Mouse (Mus musculus): ENCODE data around the gene Pde4b. TPM values are rescaled to one million over a fixed set of nuclear protein-coding genes. Genes with fewer than 3 reads are reported as not detected.

Gene Pde4b
- polyA plus RNA-seq, 1 experiment = 0.81 TPM

- H3K27me3 ChIP-seq (ENCODE audit: control insufficient read depth, insufficient read depth, low read length, poor library complexity, severe bottlenecking) = no peaks in the 10 kb centered on the region
- H3K4me1 ChIP-seq (ENCODE audit: control insufficient read depth, insufficient read depth, low read length) = no peaks in the 10 kb centered on the region
- no peaks in the 10 kb centered on the region for H3K36me3 ChIP-seq (ENCODE audit: control insufficient read depth, insufficient read depth, low read length, poor library complexity, severe bottlenecking)
- TF ChIP-seq POLR2A (IDR thresholded peaks at IDR 0.05; ENCODE audit: insufficient read depth, low read length) (no peak), EP300 (IDR thresholded peaks at IDR 0.05; ENCODE audit: insufficient read depth, low read depth, low read length) (no peak), CTCF (IDR thresholded peaks at IDR 0.05; ENCODE audit: low read depth, low read length) (no peak)
- no peaks in the 10 kb centered on the region for H3K9me3 ChIP-seq (replicated peaks; ENCODE audit: control insufficient read depth, insufficient read depth, low read length, poor library complexity, severe bottlenecking)
- no peak overlapping the region for H3K9ac ChIP-seq (ENCODE audit: low read depth, poor library complexity, severe bottlenecking)
- H3K4me3 ChIP-seq (ENCODE audit: low read depth, low read length) = no peak overlapping the region
- H3K27ac ChIP-seq (ENCODE audit: insufficient read depth, low read length) = no peak overlapping the region
These were observed 545.9 kb downstream of the Pde4b start for GRCm38 (mm10) chr4:102633241-102633640.

GRCm38 (mm10) chr4:102635258-102635657, 547.9 kb downstream of the Pde4b start:
- no peak overlapping the region for H3K9ac ChIP-seq (ENCODE audit: low read depth, poor library complexity, severe bottlenecking)
- no peaks in the 10 kb centered on the region for H3K36me3 ChIP-seq (ENCODE audit: control insufficient read depth, insufficient read depth, low read length, poor library complexity, severe bottlenecking)
- H3K4me1 ChIP-seq (ENCODE audit: control insufficient read depth, insufficient read depth, low read length) = no peaks in the 10 kb centered on the region
- H3K27ac ChIP-seq (ENCODE audit: insufficient read depth, low read length) = no peak overlapping the region
- H3K9me3 ChIP-seq (replicated peaks; ENCODE audit: control insufficient read depth, insufficient read depth, low read length, poor library complexity, severe bottlenecking) = no peaks in the 10 kb centered on the region
- TF ChIP-seq CTCF (IDR thresholded peaks at IDR 0.05; ENCODE audit: low read depth, low read length) = no peak
- TF ChIP-seq POLR2A (IDR thresholded peaks at IDR 0.05; ENCODE audit: insufficient read depth, low read length) = no peak
- TF ChIP-seq EP300 (IDR thresholded peaks at IDR 0.05; ENCODE audit: insufficient read depth, low read depth, low read length) = no peak
- no peaks in the 10 kb centered on the region for H3K27me3 ChIP-seq (ENCODE audit: control insufficient read depth, insufficient read depth, low read length, poor library complexity, severe bottlenecking)
- H3K4me3 ChIP-seq (ENCODE audit: low read depth, low read length) = no peak overlapping the region

GRCm38 (mm10) chr4:102635944-102636343, 548.6 kb downstream of the Pde4b start:
- no peaks in the 10 kb centered on the region for H3K4me1 ChIP-seq (ENCODE audit: control insufficient read depth, insufficient read depth, low read length)
- H3K27me3 ChIP-seq (ENCODE audit: control insufficient read depth, insufficient read depth, low read length, poor library complexity, severe bottlenecking) = no peaks in the 10 kb centered on the region
- TF ChIP-seq EP300 (IDR thresholded peaks at IDR 0.05; ENCODE audit: insufficient read depth, low read depth, low read length) (no peak), POLR2A (IDR thresholded peaks at IDR 0.05; ENCODE audit: insufficient read depth, low read length) (no peak), CTCF (IDR thresholded peaks at IDR 0.05; ENCODE audit: low read depth, low read length) (no peak)
- H3K9me3 ChIP-seq (replicated peaks; ENCODE audit: control insufficient read depth, insufficient read depth, low read length, poor library complexity, severe bottlenecking) = no peaks in the 10 kb centered on the region
- no peak overlapping the region for H3K4me3 ChIP-seq (ENCODE audit: low read depth, low read length)
- H3K9ac ChIP-seq (ENCODE audit: low read depth, poor library complexity, severe bottlenecking) = no peak overlapping the region
- H3K27ac ChIP-seq (ENCODE audit: insufficient read depth, low read length) = no peak overlapping the region
- H3K36me3 ChIP-seq (ENCODE audit: control insufficient read depth, insufficient read depth, low read length, poor library complexity, severe bottlenecking) = no peaks in the 10 kb centered on the region

- Histone ChIP-seq H3K4me1 (ENCODE audit: control insufficient read depth, insufficient read depth, low read length) (no peaks in the 10 kb centered on the region), H3K4me3 (ENCODE audit: low read depth, low read length) (no peak overlapping the region), H3K9ac (ENCODE audit: low read depth, poor library complexity, severe bottlenecking) (no peak overlapping the region), H3K27me3 (ENCODE audit: control insufficient read depth, insufficient read depth, low read length, poor library complexity, severe bottlenecking) (no peaks in the 10 kb centered on the region), H3K9me3 (replicated peaks; ENCODE audit: control insufficient read depth, insufficient read depth, low read length, poor library complexity, severe bottlenecking) (no peaks in the 10 kb centered on the region), H3K36me3 (ENCODE audit: control insufficient read depth, insufficient read depth, low read length, poor library complexity, severe bottlenecking) (no peaks in the 10 kb centered on the region), H3K27ac (ENCODE audit: insufficient read depth, low read length) (no peak overlapping the region)
- TF ChIP-seq POLR2A (IDR thresholded peaks at IDR 0.05; ENCODE audit: insufficient read depth, low read length) = no peak
- no peak for TF ChIP-seq CTCF (IDR thresholded peaks at IDR 0.05; ENCODE audit: low read depth, low read length)
- no peak for TF ChIP-seq EP300 (IDR thresholded peaks at IDR 0.05; ENCODE audit: insufficient read depth, low read depth, low read length)
These were observed 550.1 kb downstream of the Pde4b start for GRCm38 (mm10) chr4:102637348-102637910.

GRCm38 (mm10) chr4:102640942-102641341, 553.6 kb downstream of the Pde4b start:
- H3K27ac ChIP-seq (ENCODE audit: insufficient read depth, low read length) = no peak overlapping the region

GRCm38 (mm10) chr4:102644062-102644461, 556.7 kb downstream of the Pde4b start:
- Histone ChIP-seq H3K9ac (ENCODE audit: low read depth, poor library complexity, severe bottlenecking) (no peak overlapping the region), H3K27me3 (ENCODE audit: control insufficient read depth, insufficient read depth, low read length, poor library complexity, severe bottlenecking) (no peaks in the 10 kb centered on the region), H3K9me3 (replicated peaks; ENCODE audit: control insufficient read depth, insufficient read depth, low read length, poor library complexity, severe bottlenecking) (no peaks in the 10 kb centered on the region), H3K36me3 (ENCODE audit: control insufficient read depth, insufficient read depth, low read length, poor library complexity, severe bottlenecking) (no peaks in the 10 kb centered on the region), H3K4me3 (ENCODE audit: low read depth, low read length) (no peak overlapping the region), H3K4me1 (ENCODE audit: control insufficient read depth, insufficient read depth, low read length) (no peaks in the 10 kb centered on the region), H3K27ac (ENCODE audit: insufficient read depth, low read length) (no peak overlapping the region)
- no peak for TF ChIP-seq POLR2A (IDR thresholded peaks at IDR 0.05; ENCODE audit: insufficient read depth, low read length)
- TF ChIP-seq CTCF (IDR thresholded peaks at IDR 0.05; ENCODE audit: low read depth, low read length) = no peak
- no peak for TF ChIP-seq EP300 (IDR thresholded peaks at IDR 0.05; ENCODE audit: insufficient read depth, low read depth, low read length)

More at GRCm38 (mm10) chr4:102640942-102641341, 553.6 kb downstream of the Pde4b start:
- Histone ChIP-seq H3K27me3 (ENCODE audit: control insufficient read depth, insufficient read depth, low read length, poor library complexity, severe bottlenecking) (no peaks in the 10 kb centered on the region), H3K36me3 (ENCODE audit: control insufficient read depth, insufficient read depth, low read length, poor library complexity, severe bottlenecking) (no peaks in the 10 kb centered on the region), H3K4me3 (ENCODE audit: low read depth, low read length) (no peak overlapping the region), H3K4me1 (ENCODE audit: control insufficient read depth, insufficient read depth, low read length) (no peaks in the 10 kb centered on the region), H3K9me3 (replicated peaks; ENCODE audit: control insufficient read depth, insufficient read depth, low read length, poor library complexity, severe bottlenecking) (no peaks in the 10 kb centered on the region), H3K9ac (ENCODE audit: low read depth, poor library complexity, severe bottlenecking) (no peak overlapping the region)
- TF ChIP-seq POLR2A (IDR thresholded peaks at IDR 0.05; ENCODE audit: insufficient read depth, low read length) (no peak), CTCF (IDR thresholded peaks at IDR 0.05; ENCODE audit: low read depth, low read length) (no peak), EP300 (IDR thresholded peaks at IDR 0.05; ENCODE audit: insufficient read depth, low read depth, low read length) (no peak)

Measured in ES-Bruce4 (cell line).